Comparison of ENCODE assay signal across 29 mouse cellular contexts in genomic region chr7:65742857-65743256, GRCm38 (mm10).
"Had no signal": no experiment of that assay in that cellular context is flagged by ENCODE, and none has a peak within 500 bp of the region (broad histone marks: within the 10 kb centered on the region; RNA-seq: fewer than 3 reads in every experiment).

No protein-coding gene starts in this region.

- ATAC-seq: liver, embryonic 12.5 days; liver, postnatal 0 days; lung, postnatal 0 days had no signal

- H3K4me2 ChIP-seq: limb, embryonic 12.5 days; limb, embryonic 13.5 days; limb, embryonic 15.5 days; liver, embryonic 11.5 days; liver, embryonic 12.5 days; liver, embryonic 13.5 days; liver, embryonic 15.5 days; lung, embryonic 14.5 days; lung, embryonic 15.5 days; midbrain, embryonic 11.5 days; midbrain, embryonic 12.5 days; neural tube, embryonic 12.5 days; neural tube, embryonic 13.5 days had no signal

- H3K27ac ChIP-seq: left cerebral cortex, adult 2 months; limb, embryonic 10.5 days; limb, embryonic 12.5 days; limb, embryonic 13.5 days; limb, embryonic 15.5 days; liver, embryonic 12.5 days; liver, embryonic 13.5 days; liver, embryonic 14.5 days; liver, embryonic 15.5 days; lung, embryonic 15.5 days; macrophage; midbrain, embryonic 12.5 days; neural tube, embryonic 12.5 days; neural tube, embryonic 13.5 days had no signal

- H3K36me3 ChIP-seq: limb, embryonic 10.5 days; limb, embryonic 12.5 days; limb, embryonic 13.5 days; limb, embryonic 15.5 days; liver, embryonic 12.5 days; liver, embryonic 13.5 days; liver, embryonic 15.5 days; lung, embryonic 15.5 days; midbrain, embryonic 12.5 days; neural tube, embryonic 12.5 days; neural tube, embryonic 13.5 days had no signal

- H3K9me3 ChIP-seq: limb, embryonic 10.5 days; limb, embryonic 15.5 days; liver, embryonic 12.5 days; liver, embryonic 13.5 days; liver, embryonic 15.5 days; lung, embryonic 15.5 days; midbrain, embryonic 12.5 days; neural tube, embryonic 12.5 days; neural tube, embryonic 13.5 days had no signal

- H3K27me3 ChIP-seq: limb, embryonic 12.5 days; limb, embryonic 13.5 days; limb, embryonic 15.5 days; liver, embryonic 12.5 days; liver, embryonic 13.5 days; liver, embryonic 15.5 days; lung, embryonic 15.5 days; midbrain, embryonic 12.5 days; neural tube, embryonic 12.5 days; neural tube, embryonic 13.5 days had no signal

- H3K4me3 ChIP-seq: left cerebral cortex, adult 2 months; limb, embryonic 10.5 days; limb, embryonic 12.5 days; limb, embryonic 13.5 days; limb, embryonic 15.5 days; liver, embryonic 12.5 days; liver, embryonic 13.5 days; liver, embryonic 15.5 days; lung, embryonic 15.5 days; megakaryocyte, embryonic 14.5 days; midbrain, embryonic 12.5 days; myocyte; neural tube, embryonic 12.5 days; neural tube, embryonic 13.5 days had no signal

- DNase-seq: left cerebral cortex, postnatal 4 days; liver; liver, embryonic 13.5 days; liver, postnatal 0 days; lung, adult 18-20 months; lung, adult 2 months; lung, embryonic 14.5 days; lung, postnatal 10 days; lung, postnatal 14 days; lung, postnatal 36 days; lung, postnatal 4 days had no signal

- H3K9ac ChIP-seq: limb, embryonic 12.5 days; limb, embryonic 13.5 days; limb, embryonic 15.5 days; liver, embryonic 12.5 days; liver, embryonic 13.5 days; liver, embryonic 14.5 days; liver, embryonic 15.5 days; liver, postnatal 0 days; lung, embryonic 14.5 days; lung, embryonic 15.5 days; midbrain, embryonic 12.5 days; neural tube, embryonic 12.5 days; neural tube, embryonic 13.5 days had no signal

- H3K4me1 ChIP-seq: limb, embryonic 10.5 days; limb, embryonic 12.5 days; limb, embryonic 13.5 days; limb, embryonic 15.5 days; liver, embryonic 12.5 days; liver, embryonic 13.5 days; liver, embryonic 15.5 days; lung, embryonic 15.5 days; megakaryocyte, embryonic 14.5 days; midbrain, embryonic 12.5 days; neural tube, embryonic 12.5 days; neural tube, embryonic 13.5 days had no signal
